Mouse (Mus musculus) liver, adult 2 months (tissue): ENCODE data around the gene Hist1h4j.

ENCODE experiments used
- CTCF ChIP-seq: fragments of 200-500 bp; IDR thresholded peaks from 2 replicates; pipeline ENCODE4 v1.5.1; 2011; ENCODE audit warnings: low read depth, low read length, control low read depth
- POLR2A ChIP-seq: fragments of 200-500 bp; IDR thresholded peaks from 2 replicates; pipeline ENCODE4 v1.6.1; 2011; ENCODE audit warnings: low read length, control low read depth; ENCODE audit not compliant: insufficient read depth; ENCODE audit errors: extremely low read depth

DNA sequence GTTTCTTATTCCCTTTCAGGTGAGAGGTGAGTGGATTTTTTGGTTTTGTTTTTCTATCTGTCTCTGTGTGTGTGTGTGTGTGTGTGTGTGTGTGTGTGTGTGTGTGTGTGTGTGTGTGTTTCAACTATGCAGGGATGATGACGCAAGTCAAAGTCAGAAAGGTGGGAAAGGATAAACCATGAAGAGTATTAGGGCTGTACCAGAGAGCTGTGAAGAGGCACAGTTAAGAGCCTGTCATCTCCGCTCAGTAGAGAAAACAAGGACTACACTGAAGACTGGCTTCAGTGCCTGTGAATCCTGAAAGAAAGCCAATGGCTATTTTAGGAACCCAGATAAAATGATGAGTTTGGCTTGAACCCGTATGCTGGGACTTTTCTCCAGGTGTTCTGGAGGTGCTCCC is 17.0 kb downstream of the Hist1h4j start:
- TF ChIP-seq POLR2A = no peak
- no peak for TF ChIP-seq CTCF
